Mouse (Mus musculus) kidney, adult 9 months (tissue): ENCODE measurements at regions not wholly inside any gene's neighbourhood (a gene's known extent, or its start where the extent isn't known, plus 50 kb on each side); places are given as distances from the start of the nearest gene placed in this dataset.
"Not testable (repeated sequence)": the region's sequence is repeated elsewhere in the genome, so short reads cannot be mapped to it uniquely, and the experiment has no call there.

Experiments used
- DNase-seq: peaks from one replicate; pipeline ENCODE4 v3.0.0; 2022

DNA sequence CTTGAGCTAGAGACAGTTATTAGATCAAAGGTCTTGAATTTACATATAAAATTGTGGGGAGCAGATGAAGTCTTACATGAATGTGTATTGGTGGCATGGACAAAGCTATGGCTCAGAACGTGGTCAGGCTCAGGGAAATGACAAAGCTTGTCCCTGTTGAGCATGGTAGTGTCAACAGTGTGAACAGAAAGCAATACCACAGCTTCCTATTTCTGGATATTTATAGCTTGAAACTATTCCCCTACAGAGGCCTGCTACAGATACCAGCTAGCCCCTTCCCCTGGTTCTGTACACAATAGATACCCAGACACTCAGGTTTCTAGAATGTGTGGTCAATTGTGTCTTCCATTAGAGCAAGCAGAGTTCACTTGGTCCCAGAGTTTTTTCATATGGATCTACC, 236.8 kb upstream of the Rarb start:
- no peak for DNase-seq

DNA sequence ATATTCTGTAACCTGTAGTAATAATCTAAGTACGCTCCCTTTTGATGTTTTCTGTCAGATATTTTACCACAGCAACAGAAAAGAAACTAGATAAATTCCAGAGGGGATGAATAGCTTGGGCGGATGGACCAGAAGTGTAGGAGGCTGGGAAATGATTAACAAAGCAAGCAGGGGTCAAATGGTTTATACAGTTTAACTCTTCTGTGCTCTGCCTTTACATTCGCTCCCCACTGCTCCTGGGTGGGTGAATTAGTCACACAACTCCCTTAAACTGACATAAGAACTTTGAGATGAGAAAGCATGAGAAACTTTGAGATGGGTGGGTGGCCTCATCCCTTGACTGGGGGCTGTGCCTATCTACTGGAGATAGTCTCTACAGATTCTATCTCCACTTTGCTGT, 235.4 kb upstream of the Rarb start:
- no peak for DNase-seq

DNA sequence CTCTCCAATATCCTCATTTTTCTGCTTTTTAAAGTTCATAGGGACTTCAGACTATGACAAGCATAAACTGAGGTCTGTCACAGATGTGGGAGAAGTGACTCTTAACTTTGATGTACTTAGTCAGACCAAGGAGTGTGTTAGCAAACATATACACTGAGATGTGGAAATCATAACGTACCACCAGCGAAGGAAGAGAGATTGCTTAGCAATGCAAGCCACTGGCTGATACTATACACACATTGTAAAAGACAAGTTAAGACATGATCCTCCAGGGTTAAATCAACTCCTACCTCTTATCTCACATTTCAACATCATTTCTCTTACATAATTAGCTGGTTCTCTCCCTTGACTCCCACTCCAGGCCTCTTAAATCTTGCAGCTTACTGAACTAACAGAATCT, 227.9 kb upstream of the Rarb start:
- no peak for DNase-seq

DNA sequence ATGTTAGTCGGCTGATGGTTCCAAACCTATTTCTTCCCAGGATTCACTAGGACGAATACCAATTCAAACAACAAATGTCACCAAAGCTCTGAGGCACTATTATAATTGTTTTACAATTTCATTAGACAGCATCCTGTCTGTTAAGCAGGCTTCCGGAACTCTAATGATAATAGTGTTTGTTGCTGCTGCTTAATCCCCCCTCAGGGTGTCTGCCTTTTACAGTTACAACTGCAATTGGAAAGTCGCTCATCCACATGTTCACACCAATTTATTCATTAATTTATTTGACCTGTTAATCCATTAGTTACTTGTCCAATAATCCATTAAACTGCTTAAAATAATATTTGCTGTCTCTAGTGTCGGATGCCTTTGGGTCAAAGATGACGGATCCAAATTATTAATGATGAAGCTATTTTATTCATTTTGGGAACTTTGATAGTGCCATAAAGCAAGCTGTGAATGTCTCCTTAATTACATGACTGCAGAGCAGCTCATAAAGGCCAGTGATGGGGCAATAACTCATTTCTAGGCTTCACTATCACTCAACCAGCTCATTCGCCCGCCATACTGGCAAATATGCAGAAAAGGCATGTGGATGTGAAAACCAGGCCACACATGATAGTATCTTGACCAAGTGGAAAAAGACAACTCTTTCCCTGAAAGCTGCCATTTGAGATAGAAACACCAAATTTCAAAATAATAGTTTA, 226.6 kb upstream of the Rarb start:
- DNase-seq = no peak

DNA sequence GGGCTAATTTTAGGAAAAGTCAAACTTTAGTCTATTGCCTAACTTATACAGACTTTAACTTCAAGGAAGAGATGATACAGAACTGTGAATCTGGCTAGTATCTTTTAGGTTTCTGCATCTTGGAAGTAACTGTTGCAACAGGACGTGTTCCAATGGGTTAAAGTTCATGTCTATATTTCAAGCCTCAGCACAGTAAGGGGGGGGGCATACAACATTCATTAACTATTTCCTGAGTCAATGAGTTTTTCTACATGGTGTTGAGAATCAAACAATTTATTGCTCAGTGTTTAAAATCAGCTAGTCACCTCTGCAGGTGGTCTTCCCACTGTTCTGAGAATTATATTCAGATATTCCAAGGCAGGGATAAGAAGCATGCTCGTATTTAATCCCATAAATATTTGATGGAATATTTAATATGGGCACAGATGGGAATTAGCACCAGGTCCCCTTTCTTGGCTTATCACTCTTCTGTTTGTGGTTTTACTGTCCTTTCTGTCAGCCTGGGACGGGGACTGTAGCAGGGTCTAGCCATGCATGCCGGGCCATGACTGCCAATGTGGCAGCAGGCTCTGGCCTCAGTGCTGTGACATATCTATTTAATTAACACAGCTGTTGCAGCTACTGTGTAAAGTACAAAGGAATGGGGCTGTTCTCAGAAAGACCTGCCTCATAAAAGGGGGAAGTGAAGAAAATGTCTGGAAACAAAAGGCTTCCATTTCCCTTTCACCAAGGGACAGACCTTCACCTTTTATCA, 201.8 kb upstream of the Rarb start:
- DNase-seq = peak; percentile 30

DNA sequence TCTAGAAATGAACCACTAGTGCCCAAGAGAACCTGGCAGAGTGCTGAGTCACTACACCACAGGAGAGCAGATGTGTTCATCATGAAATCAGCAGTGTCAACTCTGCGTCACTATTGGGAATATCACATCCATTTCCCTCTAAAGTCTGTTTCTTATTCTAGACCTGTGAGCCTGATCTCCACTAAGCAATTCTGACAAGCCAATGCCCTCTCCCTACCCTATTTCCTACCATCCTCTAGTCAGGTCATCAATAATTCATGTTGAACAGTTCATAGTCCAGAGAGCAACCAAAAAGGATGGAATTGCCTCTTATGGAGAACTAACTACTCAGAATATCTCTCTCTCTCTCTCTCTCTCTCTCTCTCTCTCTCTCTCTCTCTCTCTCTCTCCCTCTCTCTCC, 194.0 kb upstream of the Rarb start:
- DNase-seq = no peak

DNA sequence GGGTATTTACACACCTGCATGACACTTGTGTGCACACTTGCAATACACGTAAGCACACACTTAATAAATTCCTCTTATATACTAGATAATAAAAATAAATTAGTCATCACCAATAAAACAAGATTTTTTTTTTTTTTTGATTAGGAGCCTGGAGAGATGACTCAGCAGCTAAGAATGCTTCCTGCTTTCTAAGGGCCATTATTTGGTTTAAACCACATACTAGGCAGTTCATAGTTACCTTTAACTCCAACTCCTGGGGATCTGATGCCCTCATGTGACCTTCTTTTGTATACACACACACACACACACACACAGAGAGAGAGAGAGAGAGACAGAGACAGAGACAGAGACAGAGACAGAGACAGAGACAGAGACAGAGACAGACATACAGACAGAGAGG, 193.2 kb upstream of the Rarb start:
- no peak for DNase-seq

DNA sequence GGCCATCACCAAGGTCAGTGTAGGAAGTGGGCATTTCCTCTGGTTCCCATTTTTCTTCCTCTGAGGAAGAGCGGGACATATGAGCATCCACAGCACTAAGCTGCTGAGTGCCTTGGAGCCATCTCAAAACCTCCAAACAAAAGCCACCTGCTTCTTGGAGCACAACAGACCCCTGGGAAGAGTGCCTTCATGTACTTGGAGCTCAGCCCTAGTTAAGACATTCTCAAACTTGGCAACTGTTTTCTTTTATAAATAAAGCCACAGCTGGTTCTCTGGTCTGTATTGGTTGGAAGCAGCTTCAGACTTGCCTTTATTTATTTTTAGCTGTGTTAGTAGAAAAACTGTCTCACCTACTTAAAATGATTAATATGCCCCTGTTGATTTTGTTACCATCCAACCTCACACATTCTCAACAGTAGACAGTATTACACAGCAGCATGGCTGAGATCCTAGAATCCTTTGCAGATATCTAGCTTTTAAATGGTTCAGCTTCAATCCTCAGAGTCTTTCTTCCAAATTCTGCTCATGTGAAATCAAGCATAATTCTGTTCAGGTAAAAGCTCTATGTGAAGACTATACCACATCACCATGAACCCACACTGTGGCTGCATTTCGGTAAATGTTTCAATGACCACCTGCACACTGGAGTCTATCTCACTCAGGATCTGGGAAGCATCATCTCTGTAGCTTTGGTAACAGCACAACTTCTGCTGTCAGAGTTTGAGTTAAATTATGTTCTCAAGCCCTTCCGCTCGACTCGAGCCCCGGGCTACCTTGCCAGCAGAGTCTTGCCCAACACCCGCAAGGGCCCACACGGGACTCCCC, 186.4 kb upstream of the Rarb start:
- DNase-seq = no peak

DNA sequence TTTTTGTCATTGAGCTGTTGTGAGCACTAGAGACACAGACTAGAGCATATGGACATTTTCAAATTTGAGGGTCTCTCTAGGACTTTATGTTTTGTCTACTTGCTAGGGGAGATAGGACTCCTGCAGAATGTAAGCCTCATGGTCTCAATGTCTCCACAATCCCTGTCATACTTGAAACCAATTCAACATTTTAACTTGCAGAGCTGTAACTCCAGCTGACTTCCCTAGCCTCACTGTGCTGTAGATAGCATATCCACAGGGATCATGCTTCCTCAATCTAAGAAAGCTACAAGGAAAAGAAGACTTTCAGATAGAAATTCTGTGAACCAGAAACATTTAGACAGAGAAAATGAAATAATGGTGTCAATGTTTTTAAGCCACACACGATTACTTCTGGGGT, 185.8 kb upstream of the Rarb start:
- no peak for DNase-seq

DNA sequence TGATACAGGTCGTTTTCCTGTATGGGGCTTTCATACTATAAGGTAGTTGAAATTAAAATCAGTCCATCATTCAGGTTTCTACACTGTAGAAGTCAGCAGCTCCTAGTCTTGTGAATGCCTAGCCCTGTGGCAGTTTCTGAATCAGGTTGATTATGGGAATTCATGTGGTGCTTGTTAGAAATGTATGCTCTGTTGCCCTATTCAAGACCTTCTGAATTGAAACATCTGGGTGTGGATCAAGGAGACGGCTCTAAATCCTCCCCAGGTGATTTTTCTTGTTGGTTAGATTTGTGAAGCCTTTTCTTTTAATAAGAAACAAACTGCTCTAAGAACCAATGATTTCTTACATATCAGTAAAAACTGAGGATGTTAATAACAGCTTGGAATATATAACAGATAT, 177.8 kb upstream of the Rarb start:
- DNase-seq = no peak

DNA sequence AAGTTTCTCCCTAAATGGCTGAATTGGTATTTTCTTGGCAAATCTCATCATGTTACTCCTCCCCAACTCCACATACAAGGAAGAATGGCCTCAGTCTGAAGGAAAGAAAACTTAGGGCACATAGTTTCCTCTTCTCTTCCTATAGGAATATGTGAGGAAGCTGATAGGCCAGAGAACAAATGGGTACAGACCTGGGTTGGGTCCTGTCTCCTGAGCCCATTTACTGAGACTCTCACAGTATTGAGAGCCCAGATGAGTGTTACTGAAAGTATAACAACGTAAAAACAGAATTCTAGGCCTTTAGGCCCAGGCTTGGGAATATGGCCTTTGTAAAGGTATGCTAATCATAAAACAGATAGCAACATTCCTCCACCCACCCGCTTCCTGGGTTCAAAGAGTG, 152.0 kb upstream of the Rarb start:
- DNase-seq = not testable (repeated sequence)

DNA sequence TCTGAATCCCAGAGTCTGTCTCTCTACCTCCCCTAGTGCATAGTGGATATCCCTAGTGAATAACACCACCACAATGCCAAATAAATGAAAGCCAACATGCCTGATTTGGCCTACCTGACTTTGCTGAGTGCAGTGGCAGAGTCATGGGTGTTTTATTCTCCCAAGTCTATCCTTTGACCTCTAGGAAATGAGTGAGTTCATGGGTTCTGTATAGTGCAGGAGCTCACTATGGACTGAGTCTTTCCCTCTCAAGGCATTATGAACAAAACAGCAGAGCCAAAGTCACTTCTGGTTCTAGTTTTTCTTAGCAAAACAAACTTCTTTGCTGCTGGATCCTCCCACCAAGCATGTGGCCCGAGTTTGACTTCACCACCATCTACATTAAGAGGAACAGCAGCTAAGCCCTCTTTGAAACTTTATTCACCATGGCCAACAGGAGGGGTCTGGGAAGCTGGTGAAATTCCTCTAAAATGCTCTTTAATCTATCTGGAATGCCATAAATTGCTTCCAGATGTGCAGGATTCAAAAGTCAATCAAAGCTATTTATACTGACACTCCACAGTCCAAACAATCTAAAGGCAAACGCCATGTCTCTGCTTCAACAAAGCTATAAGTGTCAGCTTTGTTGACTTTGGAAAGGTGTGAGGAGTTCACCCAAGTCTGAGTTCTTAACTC, 145.9 kb upstream of the Rarb start:
- no peak for DNase-seq

DNA sequence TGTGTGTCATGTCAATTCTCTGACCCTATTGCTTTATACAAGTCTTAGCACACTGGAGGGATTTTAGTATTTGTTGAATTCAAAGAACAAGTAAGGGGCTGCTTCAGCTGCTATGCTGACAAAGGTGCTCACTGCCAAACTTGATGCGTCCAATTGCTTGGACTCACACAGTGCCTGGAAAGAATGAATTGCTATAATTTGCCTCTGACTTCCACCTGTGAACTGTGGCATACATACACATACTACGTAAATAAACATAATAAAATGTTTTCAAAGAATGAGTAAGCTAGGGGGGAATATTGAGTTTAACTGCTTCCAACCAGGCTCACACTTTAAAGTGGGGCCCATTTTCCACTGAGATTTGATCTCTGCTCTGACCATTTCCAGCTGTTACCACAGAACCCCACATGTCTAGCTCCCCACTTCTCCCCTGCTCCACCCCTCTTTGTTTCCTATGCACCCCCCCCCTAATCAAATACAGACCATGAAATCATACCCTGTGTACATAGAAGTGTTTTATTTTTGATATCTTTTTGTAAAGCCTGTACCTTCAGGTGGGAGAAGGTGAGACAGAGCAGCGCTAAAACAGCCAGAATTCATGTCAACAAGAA, 143.4 kb upstream of the Rarb start:
- no peak for DNase-seq

DNA sequence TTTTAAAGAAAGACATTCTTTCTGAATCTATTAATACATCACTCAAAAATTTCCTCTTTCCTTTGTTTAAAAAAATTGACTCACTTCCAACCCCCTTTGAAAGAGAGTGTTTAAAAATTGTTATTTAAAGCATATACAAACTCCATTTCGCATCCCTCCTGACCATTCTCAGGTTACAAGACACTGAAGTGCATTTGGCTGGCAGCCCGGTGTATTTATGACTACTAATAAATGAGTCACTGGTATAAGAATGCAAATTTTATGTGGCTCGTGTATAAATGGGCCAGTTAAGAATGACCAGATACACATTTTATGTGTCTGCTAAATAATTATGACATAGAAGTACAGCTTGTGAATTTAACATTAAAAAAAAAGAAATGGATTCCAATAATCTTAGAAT, 138.8 kb upstream of the Rarb start:
- DNase-seq = peak; percentile 32

DNA sequence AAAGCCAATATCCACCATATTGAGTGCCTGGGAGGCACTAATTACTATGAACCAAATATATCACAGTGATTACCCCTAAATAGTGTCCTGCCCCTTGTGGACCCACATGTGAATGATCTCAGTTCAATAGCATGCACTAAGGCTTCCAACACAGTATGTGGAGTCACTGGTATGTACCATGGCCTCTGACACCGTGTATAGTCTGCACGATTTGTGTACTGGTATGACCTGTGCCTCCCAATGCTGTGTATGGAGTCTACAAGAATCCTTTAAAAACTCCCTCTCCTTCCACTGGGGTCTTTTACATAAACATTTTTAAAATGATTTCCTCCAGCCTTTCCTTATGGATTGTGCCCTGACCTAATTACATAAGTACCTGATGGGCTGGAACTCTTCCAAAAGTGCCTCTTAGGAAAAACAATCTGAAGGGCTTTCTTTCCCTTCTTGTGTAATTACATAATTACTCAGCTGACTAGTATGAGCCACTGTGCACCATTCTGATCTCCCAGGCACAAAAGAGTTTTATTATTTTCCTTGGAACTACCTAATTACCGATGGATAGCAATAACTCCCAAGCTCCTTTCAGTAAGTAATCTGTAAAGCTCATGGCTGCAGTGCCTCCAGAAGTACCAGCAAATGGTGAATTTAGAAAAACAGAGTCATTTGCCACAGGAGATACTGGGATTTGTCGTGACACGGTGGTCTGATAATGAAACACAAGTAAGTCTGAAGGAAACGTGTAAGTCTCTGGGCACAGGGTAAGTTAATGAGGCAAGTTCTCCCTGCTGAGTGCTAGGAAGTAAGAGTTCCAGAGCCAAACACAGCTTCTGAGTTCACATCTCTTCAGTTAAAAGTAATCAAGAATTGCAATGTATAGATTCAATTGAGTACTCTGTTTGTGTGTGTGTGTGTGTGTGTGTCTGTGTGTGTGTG, 135.8 kb upstream of the Rarb start:
- no peak for DNase-seq

DNA sequence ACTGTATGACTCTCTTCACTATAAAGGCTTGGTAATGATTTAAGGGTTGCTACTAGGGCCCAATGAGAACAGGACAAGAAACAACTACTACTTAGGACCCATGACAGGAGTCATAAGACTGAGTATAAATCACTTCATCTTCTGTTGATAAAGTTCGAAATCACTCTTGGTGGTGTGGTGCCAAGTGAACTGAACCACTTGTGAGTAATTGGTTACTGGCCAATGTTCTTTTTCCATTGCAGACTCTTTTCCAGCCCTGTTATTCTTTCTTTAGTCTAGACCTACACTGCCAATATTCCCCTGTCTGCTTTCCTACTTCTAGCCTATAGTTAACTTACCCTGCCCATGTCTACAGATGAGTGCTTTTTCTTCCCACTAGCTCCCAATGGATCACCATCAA, 129.8 kb upstream of the Rarb start:
- no peak for DNase-seq

DNA sequence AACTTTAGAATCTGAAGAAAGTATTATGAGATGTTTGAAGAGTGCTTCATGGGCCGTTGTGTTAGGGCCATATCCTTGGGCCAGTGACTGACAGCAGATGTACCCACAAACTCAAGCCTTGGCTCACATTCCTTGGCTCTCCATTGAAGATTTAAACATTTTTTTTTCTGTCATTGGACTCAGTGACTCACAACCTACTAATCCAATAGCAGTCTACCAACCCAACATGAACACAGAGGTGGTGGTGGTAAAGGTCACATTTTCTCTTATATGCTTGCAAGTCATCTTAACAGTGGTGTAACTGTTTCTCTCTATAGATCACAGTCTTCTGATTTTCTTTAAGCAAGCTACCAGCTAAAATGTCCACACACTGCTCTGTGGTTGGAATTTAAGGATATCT, 125.5 kb upstream of the Rarb start:
- no peak for DNase-seq

DNA sequence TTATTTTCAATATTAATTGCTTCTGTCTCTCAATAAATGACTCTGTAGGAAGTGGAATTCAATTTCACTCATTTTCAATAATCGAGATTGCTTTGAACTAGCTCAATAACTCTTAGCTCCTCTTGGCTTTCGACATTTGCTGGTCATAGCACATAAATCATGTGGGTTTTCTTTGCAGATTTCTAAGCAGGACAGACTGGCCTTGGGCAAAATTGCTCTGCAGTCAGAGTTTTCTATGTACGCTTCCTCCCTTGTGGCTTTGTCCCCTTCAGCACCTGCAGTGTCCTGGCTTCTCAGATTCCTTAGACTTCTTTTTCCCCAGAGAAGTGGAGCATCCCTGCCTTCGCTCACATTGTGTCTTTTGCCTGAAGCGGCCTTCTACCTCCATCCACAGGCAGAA, 124.6 kb upstream of the Rarb start:
- no peak for DNase-seq

DNA sequence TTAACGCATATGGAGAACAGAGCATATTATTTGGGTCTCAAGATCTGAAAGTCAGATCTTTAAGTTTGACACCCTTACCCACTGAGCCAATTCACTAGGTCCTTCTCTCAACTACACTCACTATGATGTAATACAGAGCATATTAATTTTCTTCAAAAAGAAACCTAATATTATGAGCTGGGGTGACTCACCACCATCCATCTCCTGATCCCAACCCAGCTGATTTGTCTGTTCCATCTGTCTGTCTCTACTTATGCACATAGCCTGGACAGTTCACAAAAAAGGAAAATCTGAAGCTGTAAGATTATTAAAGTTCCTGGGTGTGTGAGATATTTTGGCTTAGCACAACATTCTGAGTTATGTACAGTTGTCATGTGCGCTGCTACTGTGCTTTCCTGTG, 108.2 kb upstream of the Rarb start:
- DNase-seq = no peak

DNA sequence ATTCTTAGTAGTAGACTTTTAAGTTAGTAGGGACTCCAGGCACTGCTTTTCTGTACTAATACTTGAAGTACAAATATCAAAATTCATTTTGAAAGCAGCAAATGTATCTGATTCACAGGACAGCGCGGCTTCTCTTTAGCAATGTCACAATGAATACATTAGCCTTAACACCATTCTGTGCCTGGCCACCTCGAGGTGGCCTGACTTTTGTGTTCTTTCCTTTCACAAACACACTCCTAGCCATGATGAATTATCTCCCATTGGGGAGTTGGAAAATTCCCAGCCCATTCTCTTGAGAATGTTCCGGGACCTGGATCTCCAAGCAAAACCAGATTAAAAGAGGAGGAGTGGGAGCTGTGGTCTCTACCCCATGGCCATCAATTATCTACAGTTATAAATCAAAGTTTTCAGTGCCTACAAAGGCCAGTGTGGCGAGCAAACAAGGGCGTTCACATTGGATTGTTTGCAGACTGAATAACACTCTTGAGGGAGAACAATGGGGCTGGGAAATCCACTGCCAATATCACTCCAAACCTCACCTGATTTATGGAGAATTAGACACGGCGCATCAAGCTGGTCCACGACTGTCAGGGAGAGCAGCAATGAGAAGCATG, 82.7 kb upstream of the Rarb start:
- DNase-seq = no peak
